Mouse (Mus musculus) lung, embryonic 16.5 days (tissue): ENCODE results near the gene Pth. TPM values are rescaled to one million over a fixed set of nuclear protein-coding genes. Genes with fewer than 3 reads are reported as not detected.

ENCODE experiments used
- ATAC-seq: fragments of 200-750 bp; cut with Nextera tagmentation; 2 replicates; pipeline ENCODE4 v1.8.0; 2017; ENCODE audit warnings: low read depth, mild to moderate bottlenecking, moderate library complexity
- H3K27ac ChIP-seq: fragments of 300-500 bp; sonication (generic); 2 replicates; pipeline ENCODE4 v1.5.1; 2014; ENCODE audit warnings: mild to moderate bottlenecking, control low read depth, low read length
- H3K27me3 ChIP-seq: fragments of 300-500 bp; sonication (generic); 2 replicates; pipeline ENCODE4 v1.6.1; 2014; ENCODE audit warnings: low read depth, low read length, mixed read lengths; ENCODE audit not compliant: control insufficient read depth, insufficient read depth
- H3K36me3 ChIP-seq: fragments of 300-500 bp; sonication (generic); 2 replicates; pipeline ENCODE4 v1.6.1; 2014; ENCODE audit warnings: low read length; ENCODE audit not compliant: control insufficient read depth, insufficient read depth
- H3K4me1 ChIP-seq: fragments of 300-500 bp; sonication (generic); replicated peaks from 2 replicates; pipeline ENCODE4 v1.6.1; 2014; ENCODE audit warnings: low read length, mixed read lengths; ENCODE audit not compliant: control insufficient read depth, insufficient read depth
- H3K4me2 ChIP-seq: fragments of 300-500 bp; sonication (generic); 2 replicates; pipeline ENCODE4 v1.6.1; 2014; ENCODE audit warnings: low read depth, low read length, control low read depth
- H3K4me3 ChIP-seq: fragments of 300-500 bp; sonication (generic); 2 replicates; pipeline ENCODE4 v1.5.1; 2014; ENCODE audit warnings: mild to moderate bottlenecking, low read length, control low read depth
- H3K9ac ChIP-seq: fragments of 300-500 bp; sonication (generic); 2 replicates; pipeline ENCODE4 v1.6.1; 2014; ENCODE audit warnings: low read length, control low read depth
- H3K9me3 ChIP-seq: fragments of 300-500 bp; sonication (generic); 2 replicates; pipeline ENCODE4 v1.6.1; 2016; ENCODE audit warnings: low read length; ENCODE audit not compliant: control insufficient read depth
- WGBS: fragments of 180-500 bp; shearing (Covaris S2); extraction: QIAGEN DNeasy Blood & Tissue Kit; methylation state at CpG from one replicate; pipeline ENCODE4 v1.1.7; 2014; 5-methylcytosine and 5-hydroxymethylcytosine counted together
- polyA plus RNA-seq: library from polyadenylated mRNA; unstranded; fragments of >200 nt; fragmentation: Nextera tagmentation; extraction: Ambion mirVana; gene quantifications from 2 replicates; pipeline ENCODE4 v1.2.1, GENCODE M21; 2015

The Pth gene
- polyA plus RNA-seq, 1 experiment from 2014 or later, result 0.23 TPM

- no peak overlapping the region for H3K27ac ChIP-seq
- no peak overlapping the region for H3K4me2 ChIP-seq
- H3K9ac ChIP-seq, result no peak overlapping the region
- 77% methylated on average over 4 of the region's 4 CpGs for WGBS
- H3K27me3 ChIP-seq, result no peaks in the 10 kb centered on the region
- H3K4me1 ChIP-seq, result peaks cover 8% of the 10 kb centered on the region; the same call in 1 of the 2 replicates
- no peak overlapping the region for H3K4me3 ChIP-seq
- H3K9me3 ChIP-seq, result no peaks in the 10 kb centered on the region
- ATAC-seq, result no peak
- H3K36me3 ChIP-seq, result no peaks in the 10 kb centered on the region
These were observed 20.9 kb downstream of the Pth start for GRCm38 (mm10) chr7:113367440-113367839.

GRCm38 (mm10) chr7:113349089-113349488 lies 39.3 kb downstream of the Pth start:
- Histone ChIP-seq H3K27ac (no peak overlapping the region), H3K9me3 (no peaks in the 10 kb centered on the region), H3K4me2 (no peak overlapping the region), H3K9ac (no peak overlapping the region), H3K27me3 (no peaks in the 10 kb centered on the region), H3K4me3 (no peak overlapping the region), H3K36me3 (no peaks in the 10 kb centered on the region), H3K4me1 (no peaks in the 10 kb centered on the region)
- no peak for ATAC-seq
- 79% methylated on average over 1 of the region's 1 CpGs for WGBS

- no peak overlapping the region for H3K9ac ChIP-seq
- H3K4me1 ChIP-seq, result no peaks in the 10 kb centered on the region
- H3K27me3 ChIP-seq, result no peaks in the 10 kb centered on the region
- no peak overlapping the region for H3K4me2 ChIP-seq
- H3K27ac ChIP-seq, result no peak overlapping the region
- no peak overlapping the region for H3K4me3 ChIP-seq
- H3K36me3 ChIP-seq, result no peaks in the 10 kb centered on the region
- no peak for ATAC-seq
- 91% methylated on average over 2 of the region's 2 CpGs for WGBS
- no peaks in the 10 kb centered on the region for H3K9me3 ChIP-seq
These were observed 40.7 kb downstream of the Pth start for GRCm38 (mm10) chr7:113347694-113348093.

GRCm38 (mm10) chr7:113347271-113347670 lies 41.1 kb downstream of the Pth start:
- H3K9ac ChIP-seq, result no peak overlapping the region
- no peaks in the 10 kb centered on the region for H3K36me3 ChIP-seq
- H3K4me3 ChIP-seq, result no peak overlapping the region
- H3K27me3 ChIP-seq, result no peaks in the 10 kb centered on the region
- no peaks in the 10 kb centered on the region for H3K4me1 ChIP-seq
- 37% methylated on average over 4 of the region's 4 CpGs for WGBS
- no peak for ATAC-seq
- H3K27ac ChIP-seq, result no peak overlapping the region
- no peaks in the 10 kb centered on the region for H3K9me3 ChIP-seq
- no peak overlapping the region for H3K4me2 ChIP-seq

Other genes with a start within 250 kb of the Pth start
- gene Arntl, start 181.1 kb downstream of the Pth start, polyA plus RNA-seq, result 12.6 and 13.5 TPM in 2 replicates
- gene Btbd10, start 19.2 kb downstream of the Pth start, polyA plus RNA-seq, result 23.0 and 24.8 TPM in 2 replicates
- 74.8 and 79.2 TPM in 2 replicates for gene Far1, start 125.3 kb upstream of the Pth start, polyA plus RNA-seq